Mouse (Mus musculus): ENCODE measurements around the gene Sf3b4. TPM values are rescaled to one million over a fixed set of nuclear protein-coding genes. Genes with fewer than 3 reads are reported as not detected.

Sf3b4 gene
- 1,005 and 1,197 TPM in 2 replicates for polyA plus RNA-seq (2012)

DNA sequence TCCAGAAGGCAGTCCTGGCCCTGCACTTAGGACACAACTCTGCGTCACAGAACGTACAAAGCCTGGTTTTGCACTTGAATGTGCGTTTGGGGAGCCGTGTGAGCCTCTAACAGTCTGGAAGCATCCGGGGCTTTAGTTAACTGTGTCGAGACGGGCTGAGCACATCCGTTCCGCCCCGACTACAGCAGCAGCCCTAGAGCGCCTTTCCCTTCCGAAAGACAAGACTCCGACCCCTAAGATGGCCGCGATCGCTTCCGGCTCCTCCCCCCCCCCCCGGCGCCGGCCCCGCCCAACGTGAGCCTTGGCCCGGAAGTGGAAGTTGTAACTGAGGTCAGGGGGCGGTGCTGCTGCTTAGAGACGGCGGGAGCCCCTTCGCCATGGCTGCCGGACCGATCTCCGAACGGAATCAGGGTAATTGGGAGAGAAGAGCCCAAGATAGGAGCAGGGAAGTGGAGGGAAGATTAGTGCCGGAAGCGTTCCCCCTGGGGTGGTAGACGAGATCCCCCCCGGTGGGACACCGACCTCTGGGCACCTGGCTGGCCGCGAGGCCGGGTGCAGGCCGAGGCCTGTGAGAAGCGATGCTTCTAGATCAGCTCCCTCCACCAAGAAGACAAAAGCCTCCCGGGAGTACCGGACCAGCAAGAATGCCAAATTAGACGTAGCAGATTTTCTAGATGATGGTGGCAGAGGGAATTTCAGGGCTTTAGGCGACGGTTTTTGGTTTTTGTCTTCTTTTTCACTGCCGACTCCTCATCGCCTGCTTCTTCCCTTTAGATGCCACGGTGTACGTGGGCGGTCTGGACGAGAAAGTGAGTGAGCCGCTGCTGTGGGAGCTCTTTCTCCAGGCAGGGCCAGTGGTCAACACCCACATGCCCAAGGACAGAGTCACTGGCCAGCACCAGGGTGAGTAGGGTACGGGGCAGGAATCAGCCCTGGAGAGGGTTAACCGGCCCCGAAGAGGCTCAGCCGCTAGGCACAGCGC lies at the start of gene Sf3b4:
Gene Sf3b4 (plus strand): TSS at position 136 of the 982 bp plus-strand sequence.
- TF ChIP-seq GATA1 (IDR thresholded peaks at IDR 0.05; ENCODE audit: low read length): no peak

DNA sequence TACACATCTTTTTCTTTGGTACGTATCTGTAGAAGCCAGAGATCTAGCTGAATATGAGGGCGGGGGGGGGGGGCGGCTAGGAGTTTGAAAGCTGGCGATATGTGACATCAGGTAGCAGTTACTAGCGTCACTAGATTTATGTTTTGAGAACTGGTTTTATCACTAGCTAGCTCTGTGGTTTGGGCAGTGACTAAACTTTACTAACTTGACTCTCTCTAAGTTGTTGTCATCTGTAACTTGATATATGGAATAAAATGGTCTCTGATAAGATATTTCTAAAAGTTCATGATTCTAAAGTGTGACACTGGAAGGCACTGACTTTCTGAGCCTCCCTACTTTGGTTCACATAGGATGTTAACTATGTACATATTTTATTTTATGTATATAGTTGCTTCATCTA lies 47.9 kb upstream of the Sf3b4 start:
- no peak for TF ChIP-seq GATA1 (IDR thresholded peaks at IDR 0.05; ENCODE audit: low read length)

DNA sequence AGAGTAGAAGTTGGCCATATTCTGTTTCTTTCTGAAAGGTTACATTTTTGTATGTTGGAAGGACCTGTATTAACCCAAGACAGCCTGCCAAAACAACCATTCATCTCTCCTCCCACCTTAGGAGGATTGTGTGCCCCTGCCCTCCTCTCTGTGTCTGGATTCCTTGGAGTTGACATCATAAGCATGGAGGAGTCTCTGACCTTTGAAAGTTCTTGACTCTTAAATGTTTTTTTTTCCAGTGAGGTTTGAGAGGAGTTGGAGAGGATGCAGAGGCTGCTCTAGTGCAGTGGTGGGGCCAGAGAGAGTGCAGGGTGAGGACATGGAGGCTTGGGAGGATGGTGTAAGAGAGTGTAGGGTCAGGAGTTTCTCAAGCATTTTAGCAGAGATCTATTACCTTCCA lies 44.0 kb upstream of the Sf3b4 start:
- TF ChIP-seq GATA1 (IDR thresholded peaks at IDR 0.05; ENCODE audit: low read length): no peak

DNA sequence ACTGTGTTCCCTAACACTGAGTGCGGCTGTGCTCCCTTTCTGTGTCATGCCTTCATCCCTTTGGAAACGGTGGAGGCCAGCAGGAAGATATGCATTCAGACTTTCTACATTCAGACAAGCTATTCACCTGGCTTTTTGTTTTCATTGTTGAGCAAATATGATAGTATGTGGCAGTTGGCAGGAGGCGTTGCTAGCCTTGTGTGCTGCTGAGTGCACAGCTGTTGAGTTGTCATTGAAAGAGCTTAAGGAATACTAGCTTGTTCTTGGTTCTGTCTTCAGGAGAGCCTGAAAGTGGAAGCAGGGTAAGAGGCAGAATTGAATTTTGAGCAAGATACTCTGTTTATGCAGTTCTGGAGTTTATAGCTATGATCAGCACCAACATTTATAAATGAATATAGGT lies 39.7 kb upstream of the Sf3b4 start:
- TF ChIP-seq GATA1 (IDR thresholded peaks at IDR 0.05; ENCODE audit: low read length): no peak

DNA sequence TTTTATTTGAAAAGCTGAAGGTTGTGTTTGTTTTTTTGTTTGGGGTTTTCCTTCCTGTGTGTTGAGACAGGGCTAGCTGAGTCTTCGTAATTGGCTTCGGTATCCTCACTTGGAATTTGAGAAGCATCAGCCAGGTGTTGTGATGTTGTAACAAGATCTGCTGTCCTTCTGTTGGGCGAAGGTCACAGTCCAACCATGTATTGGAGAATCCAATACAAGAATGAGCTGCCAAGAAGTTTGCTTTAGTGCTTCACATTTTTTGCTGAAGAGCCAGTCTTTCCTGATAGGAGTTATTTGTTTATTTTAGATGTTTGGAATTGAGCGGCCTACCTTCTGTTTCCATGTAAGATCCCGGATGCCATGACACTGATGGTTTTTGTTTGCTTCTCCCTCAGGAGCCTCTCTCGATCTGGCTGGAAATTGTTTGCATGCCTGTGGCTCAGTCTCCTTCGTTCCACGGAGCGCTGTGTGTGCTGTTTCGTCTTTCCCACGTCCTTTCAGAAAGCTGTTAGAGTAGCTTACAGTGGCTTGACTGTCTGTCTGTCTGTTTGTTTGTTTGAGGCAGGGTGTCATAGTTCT lies 38.7 kb upstream of the Sf3b4 start:
- TF ChIP-seq GATA1 (IDR thresholded peaks at IDR 0.05; ENCODE audit: low read length): no peak

DNA sequence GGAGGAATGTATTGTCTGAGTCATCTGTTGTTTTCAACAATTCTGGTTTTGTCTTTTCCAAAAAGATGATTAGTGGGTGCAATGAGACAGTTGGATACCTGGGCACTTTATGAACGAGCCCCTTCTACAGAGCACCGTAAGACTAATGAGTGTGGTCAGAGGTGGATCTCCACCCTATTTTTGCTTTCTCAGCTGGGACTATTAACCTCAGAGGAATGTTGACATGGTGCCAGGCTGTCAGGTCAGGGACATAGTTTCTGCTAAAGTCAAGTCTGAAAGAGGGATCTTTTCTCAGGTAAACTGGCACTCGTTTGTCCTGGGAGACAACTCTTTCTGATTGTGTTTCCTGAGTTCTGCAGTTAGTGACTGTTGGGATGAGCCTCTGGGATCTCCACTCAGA lies 37.1 kb upstream of the Sf3b4 start:
- TF ChIP-seq GATA1 (IDR thresholded peaks at IDR 0.05; ENCODE audit: low read length): no peak

DNA sequence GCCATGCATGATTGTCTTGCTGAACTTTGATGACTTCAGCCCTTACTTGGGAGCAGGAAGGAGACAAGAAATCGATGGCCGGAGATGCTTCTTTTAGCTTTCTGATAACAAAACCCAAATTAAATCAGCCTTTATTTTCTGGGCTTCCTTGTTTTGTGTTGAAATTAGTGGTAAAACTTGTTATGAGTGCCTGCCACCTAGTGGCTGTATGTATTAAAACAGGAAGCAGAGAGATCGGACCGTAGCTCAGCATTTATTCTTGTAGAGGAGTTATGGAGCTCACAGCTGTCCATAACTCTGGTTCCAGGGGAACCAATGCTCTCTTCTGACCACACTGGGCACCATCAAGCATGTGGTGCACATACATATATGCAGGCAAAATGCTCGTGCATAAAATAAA lies 24.2 kb upstream of the Sf3b4 start:
- no peak for TF ChIP-seq GATA1 (IDR thresholded peaks at IDR 0.05; ENCODE audit: low read length)

DNA sequence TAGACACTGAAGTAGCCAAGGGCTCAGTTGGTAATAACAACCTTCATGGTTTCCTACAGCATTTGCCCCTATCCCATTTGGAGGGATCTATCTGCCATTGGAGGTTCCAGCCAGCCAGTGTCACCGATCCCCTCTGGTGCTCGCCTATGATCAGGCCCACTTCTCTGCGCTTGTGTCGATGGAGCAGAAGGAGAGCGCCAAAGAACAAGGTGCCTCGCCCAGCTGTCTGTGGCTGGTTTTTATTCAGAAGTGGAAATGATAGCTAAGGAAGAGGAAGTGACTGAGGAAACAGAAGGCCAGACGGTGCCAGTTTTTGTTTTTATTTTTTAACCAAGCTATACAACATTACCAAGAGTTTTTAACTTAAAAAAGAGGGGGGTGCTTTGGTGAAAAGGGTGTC lies 20.3 kb upstream of the Sf3b4 start:
- TF ChIP-seq GATA1 (IDR thresholded peaks at IDR 0.05; ENCODE audit: low read length): no peak

DNA sequence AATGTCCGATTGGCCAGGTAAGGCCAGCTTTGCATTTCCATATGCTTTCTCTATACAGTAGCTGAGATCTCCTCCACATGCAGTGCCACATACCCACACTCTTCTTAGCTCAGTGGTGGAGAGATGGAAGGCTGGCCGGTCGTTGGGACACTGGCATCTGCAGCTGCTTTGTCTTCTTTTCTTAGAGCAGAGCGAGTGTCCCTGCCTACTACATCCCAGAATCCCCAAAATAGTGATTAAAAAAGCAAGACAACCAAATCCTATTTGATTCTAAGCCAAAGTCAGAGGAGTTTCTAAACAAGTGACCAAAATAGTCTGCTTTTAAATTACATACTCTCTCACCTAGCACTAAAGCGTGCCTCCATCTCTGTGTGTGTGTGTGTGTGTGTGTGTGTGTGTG lies 19.5 kb upstream of the Sf3b4 start:
- no peak for TF ChIP-seq GATA1 (IDR thresholded peaks at IDR 0.05; ENCODE audit: low read length)

DNA sequence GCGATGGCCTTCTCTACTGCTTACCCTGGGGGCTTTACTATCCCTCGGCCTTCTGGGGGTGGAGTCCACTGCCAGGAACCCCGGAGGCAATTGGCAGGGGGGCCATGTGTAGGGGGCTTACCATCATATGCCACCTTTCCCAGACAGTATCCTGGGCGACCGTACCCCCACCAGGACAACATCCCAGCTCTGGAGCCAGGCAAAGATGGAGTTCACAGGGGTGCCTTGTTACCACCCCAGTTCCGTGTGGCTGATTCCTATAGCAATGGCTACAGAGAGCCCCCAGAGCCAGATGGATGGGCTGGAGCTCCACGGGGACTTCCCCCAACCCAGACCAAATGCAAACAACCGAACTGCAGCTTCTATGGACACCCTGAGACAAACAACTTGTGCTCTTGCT lies 16.6 kb upstream of the Sf3b4 start:
- TF ChIP-seq GATA1 (IDR thresholded peaks at IDR 0.05; ENCODE audit: low read length): no peak

DNA sequence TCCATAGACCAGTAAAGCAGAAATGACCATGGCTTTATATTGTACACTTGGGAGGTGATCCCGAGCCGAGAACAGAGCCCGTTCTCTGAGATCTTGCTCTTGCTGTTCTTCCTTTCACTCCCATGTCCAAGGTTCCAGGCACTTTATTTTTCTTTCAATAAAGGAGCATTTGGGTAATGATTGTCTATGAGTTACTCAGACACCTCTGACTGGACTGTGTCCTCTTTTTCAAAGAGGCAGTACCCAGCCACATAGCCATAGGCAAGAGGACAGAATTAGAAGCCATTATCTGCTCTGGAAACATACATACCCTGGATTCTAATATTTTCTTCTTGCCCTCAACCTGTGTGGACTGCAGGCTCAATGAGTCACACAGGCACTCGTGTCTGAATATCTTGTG lies 12.3 kb upstream of the Sf3b4 start:
- TF ChIP-seq GATA1 (IDR thresholded peaks at IDR 0.05; ENCODE audit: low read length): no peak

DNA sequence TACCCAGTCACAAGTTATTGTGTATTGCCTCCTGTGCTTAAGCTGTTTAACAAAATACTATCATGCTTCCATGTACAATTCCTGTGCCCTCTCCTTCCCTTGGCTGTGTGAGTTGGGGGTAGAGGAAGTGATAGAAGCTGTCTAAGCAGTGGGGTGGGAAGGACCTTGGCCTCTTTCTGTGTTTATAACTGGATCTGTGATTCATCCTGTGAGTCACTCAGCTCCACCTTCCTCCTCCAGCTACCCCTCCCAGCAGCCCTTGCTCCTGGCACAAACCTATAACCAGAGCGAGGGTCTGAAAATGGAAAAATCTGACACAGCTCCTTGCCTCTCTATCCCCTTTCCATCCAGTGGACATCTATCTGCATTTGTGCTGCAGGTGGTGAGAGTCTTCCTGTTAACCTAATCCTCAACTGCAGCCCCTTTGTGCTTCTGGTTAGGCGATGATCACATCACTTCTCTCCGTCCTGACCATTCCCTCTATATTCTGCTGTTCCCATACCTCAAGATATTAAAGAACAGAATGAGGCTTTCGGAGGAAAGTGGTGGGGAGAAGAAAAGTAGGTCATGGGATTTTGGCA lies 11.8 kb upstream of the Sf3b4 start:
- TF ChIP-seq GATA1 (IDR thresholded peaks at IDR 0.05; ENCODE audit: low read length): no peak

DNA sequence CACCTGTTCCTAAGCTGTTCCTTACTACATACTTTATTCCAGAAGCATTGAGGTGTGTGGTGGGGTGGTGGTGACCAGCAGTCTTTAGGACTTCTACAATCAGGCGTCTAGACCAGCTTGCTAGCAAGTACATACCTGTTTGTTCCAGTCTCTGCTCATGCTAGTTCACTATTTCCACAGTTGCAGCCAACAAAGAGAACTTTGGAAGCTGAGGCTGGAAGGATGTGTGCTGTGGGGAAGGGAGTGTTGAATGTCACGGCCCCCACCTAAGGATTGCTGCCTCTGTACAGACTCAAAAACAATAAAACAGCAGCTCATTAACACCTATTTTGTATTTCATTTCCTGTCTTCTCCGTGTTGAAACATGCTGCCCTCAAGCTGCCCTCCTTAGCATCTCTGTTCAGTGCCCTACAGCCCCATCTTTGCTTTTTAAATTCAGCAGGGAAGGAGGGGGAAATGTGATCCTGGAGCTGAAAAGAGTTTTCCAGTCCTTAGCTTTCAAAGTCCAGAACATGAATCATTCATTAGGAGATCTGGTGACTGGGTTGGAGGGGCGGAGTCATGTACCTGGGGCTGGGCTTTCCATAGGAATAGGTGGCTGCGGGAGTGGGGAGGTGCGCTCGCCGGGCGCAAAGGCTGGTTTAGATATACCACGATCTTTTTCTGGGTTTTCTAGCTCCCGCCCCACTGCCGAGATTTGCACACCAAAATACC lies 11.2 kb upstream of the Sf3b4 start:
- no peak for TF ChIP-seq GATA1 (IDR thresholded peaks at IDR 0.05; ENCODE audit: low read length)

DNA sequence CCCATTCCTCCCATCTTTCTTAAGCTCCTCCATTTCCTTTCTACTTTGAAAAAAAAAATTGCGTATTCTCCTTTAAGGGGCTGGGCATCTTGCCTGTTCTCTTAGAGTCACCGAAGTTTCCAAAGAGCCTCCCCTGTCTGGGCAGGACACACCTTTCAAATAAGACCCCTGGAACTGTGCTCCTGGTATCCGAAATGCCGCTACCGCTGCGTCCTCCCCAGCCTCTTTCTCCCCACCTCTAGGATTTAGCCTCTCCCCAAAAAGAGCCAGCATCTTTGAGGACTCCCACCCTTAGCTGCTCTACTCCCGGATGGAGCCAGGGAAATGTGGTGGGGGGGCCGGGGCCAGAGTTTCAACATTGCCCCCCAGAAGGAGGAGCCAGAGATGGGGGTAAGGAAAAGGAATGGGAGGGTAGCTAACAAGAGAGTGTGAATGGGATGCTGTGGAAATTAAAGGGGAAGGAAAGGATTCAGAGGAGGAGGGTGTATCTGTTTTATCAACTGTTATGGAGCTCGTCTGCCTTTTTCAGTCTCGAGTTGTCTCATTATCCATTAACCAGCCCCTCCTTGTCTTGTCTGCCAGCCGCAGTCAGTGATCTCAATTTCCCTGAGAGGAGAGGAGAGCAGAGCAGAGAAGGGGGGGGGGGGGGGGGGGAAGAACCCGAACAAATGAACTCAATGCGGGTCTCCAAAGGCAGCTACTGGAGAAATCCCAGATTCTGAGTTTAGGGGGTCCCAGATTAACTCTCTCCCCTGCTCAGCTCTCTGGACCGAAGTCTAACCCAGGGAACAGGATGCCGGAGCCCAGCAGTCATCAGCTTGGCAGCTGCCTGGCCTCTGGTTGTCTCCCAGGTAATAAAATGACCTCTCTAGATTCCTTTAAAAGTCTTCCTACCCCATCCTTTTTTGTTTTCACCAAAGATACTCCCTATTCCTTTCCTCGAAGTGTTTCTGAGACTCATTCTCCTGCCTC lies 10.0 kb upstream of the Sf3b4 start, which contains the start of gene Mtmr11:
Gene Mtmr11 (plus strand): TSS at position 136 of the 972 bp plus-strand sequence.
- TF ChIP-seq GATA1 (IDR thresholded peaks at IDR 0.05; ENCODE audit: low read length): no peak

DNA sequence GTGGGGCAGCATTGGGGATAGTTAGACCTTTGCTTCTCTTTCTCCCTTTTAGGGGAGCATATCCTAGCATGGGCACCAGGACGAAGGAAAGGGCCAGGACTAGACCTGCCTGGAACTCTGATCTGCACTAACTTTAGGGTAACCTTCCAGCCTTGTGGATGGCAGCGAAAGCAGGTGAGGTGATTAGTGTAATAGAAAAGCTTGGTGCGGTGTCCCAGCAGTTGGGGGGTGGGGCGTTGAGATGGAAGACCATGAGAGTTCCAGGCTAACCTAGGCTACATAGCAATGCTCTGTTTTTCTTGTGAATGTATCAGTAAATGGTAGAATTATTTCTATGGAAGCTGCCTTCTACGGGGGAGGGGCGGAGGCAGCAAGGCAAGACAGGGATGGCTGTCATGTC lies 9.1 kb upstream of the Sf3b4 start:
- TF ChIP-seq GATA1 (IDR thresholded peaks at IDR 0.05; ENCODE audit: low read length): no peak

Measured in G1E-ER4 (cell line).